Mouse (Mus musculus) lung, adult 2 months (tissue): ENCODE measurements around the gene Rab5if. TPM values are rescaled to one million over a fixed set of nuclear protein-coding genes. Genes with fewer than 3 reads are reported as not detected.

Experiments used
- DNase-seq: peaks from one replicate; pipeline ENCODE4 v3.0.0; 2022
- H3K4me1 ChIP-seq: fragments of 200-500 bp; 2 replicates; pipeline ENCODE4 v1.6.1; 2011; ENCODE audit warnings: low read length; ENCODE audit not compliant: control insufficient read depth, insufficient read depth
- H3K4me3 ChIP-seq: fragments of 200-500 bp; replicated peaks from 2 replicates; pipeline ENCODE3; 2011; ENCODE audit warnings: low read depth, mild to moderate bottlenecking, control low read depth, low read length; ENCODE audit errors: extremely low read depth
- CTCF ChIP-seq: fragments of 200-500 bp; IDR thresholded peaks from 2 replicates; pipeline ENCODE4 v1.5.1; 2011; ENCODE audit warnings: mild to moderate bottlenecking, low read length, control low read depth; ENCODE audit not compliant: insufficient read depth
- POLR2A ChIP-seq: fragments of 200-500 bp; IDR thresholded peaks from 2 replicates; pipeline ENCODE4 v1.6.1; 2011; ENCODE audit warnings: low read depth, mild to moderate bottlenecking, control low read depth, low read length, borderline replicate concordance; ENCODE audit errors: extremely low read depth
- WGBS: fragments of 180-500 bp; shearing (Covaris S2); methylation state at CpG from one replicate; pipeline ENCODE4 v1.1.7; 2018; 5-methylcytosine and 5-hydroxymethylcytosine counted together
- polyA plus RNA-seq: library from polyadenylated mRNA; depleted of rRNA; stranded (reverse); fragments of >200 nt; gene quantifications from 2 replicates; pipeline ENCODE4 v1.2.3, GENCODE M21; 2012

Rab5if gene
- polyA plus RNA-seq, 1 experiment: 82.5 TPM

GRCm38 (mm10) chr2:156864481-156864880 is 1.6 kb downstream of the Rab5if start:
- WGBS: 40% methylated on average over 3 of the region's 3 CpGs
- peaks cover 13% of the 10 kb centered on the region; the same call in 1 of the 2 replicates for H3K4me1 ChIP-seq
- H3K4me3 ChIP-seq: no peak overlapping the region
- no peak for DNase-seq
- TF ChIP-seq CTCF: no peak
- no peak for TF ChIP-seq POLR2A

- WGBS: 32% methylated on average over 8 of the region's 8 CpGs
- DNase-seq: no peak
- Histone ChIP-seq H3K4me1 (peaks cover 17% of the 10 kb centered on the region; the same call in 1 of the 2 replicates), H3K4me3 (no peak overlapping the region)
- no peak for TF ChIP-seq CTCF
- TF ChIP-seq POLR2A: no peak
Measured at GRCm38 (mm10) chr2:156868994-156869393, 6.1 kb downstream of the Rab5if start.

- DNase-seq: no peak
- Histone ChIP-seq H3K4me1 (peaks cover 14% of the 10 kb centered on the region; the same call in 1 of the 2 replicates), H3K4me3 (no peak overlapping the region)
- WGBS: 71% methylated on average over 7 of the region's 7 CpGs
- TF ChIP-seq CTCF (no peak), POLR2A (no peak)
Measured at GRCm38 (mm10) chr2:156869554-156869953, 6.6 kb downstream of the Rab5if start.

GRCm38 (mm10) chr2:156870519-156870918 is 7.6 kb downstream of the Rab5if start:
- WGBS: 12% methylated on average over 6 of the region's 6 CpGs
- TF ChIP-seq CTCF (no peak), POLR2A (no peak)
- no peak overlapping the region for H3K4me3 ChIP-seq
- no peak for DNase-seq
- peaks cover 12% of the 10 kb centered on the region; the same call in 1 of the 2 replicates for H3K4me1 ChIP-seq

GRCm38 (mm10) chr2:156873629-156874028 is 10.7 kb downstream of the Rab5if start:
- Histone ChIP-seq H3K4me1 (peaks cover 18% of the 10 kb centered on the region; the same call in 1 of the 2 replicates), H3K4me3 (no peak overlapping the region)
- no peak for DNase-seq
- 20% methylated on average over 5 of the region's 5 CpGs for WGBS
- no peak for TF ChIP-seq POLR2A
- TF ChIP-seq CTCF: peak; percentile 48; the same call in 1 of the 2 replicates

GRCm38 (mm10) chr2:156874047-156874759 is 11.3 kb downstream of the Rab5if start:
- H3K4me3 ChIP-seq: no peak overlapping the region
- 88% methylated on average over 8 of the region's 8 CpGs for WGBS
- H3K4me1 ChIP-seq: peaks cover 16% of the 10 kb centered on the region; the same call in 1 of the 2 replicates
- TF ChIP-seq CTCF (no peak), POLR2A (no peak)
- no peak for DNase-seq

GRCm38 (mm10) chr2:156874760-156875510 is 12.0 kb downstream of the Rab5if start:
- Histone ChIP-seq H3K4me1 (peaks cover 16% of the 10 kb centered on the region; the same call in 1 of the 2 replicates), H3K4me3 (no peak overlapping the region)
- 91% methylated on average over 4 of the region's 4 CpGs for WGBS
- DNase-seq: no peak
- TF ChIP-seq CTCF (no peak), POLR2A (no peak)

- 26% methylated on average over 9 of the region's 9 CpGs for WGBS
- peaks cover 9% of the 10 kb centered on the region; the same call in 1 of the 2 replicates for H3K4me1 ChIP-seq
- DNase-seq: no peak
- no peak overlapping the region for H3K4me3 ChIP-seq
- TF ChIP-seq POLR2A (no peak), CTCF (no peak)
Measured at GRCm38 (mm10) chr2:156877726-156878125, 14.8 kb downstream of the Rab5if start.

- H3K4me3 ChIP-seq: no peak overlapping the region
- DNase-seq: no peak
- WGBS: 77% methylated on average over 3 of the region's 3 CpGs
- TF ChIP-seq POLR2A (no peak), CTCF (no peak)
- H3K4me1 ChIP-seq: peaks cover 13% of the 10 kb centered on the region
Measured at GRCm38 (mm10) chr2:156879541-156879940, 16.6 kb downstream of the Rab5if start.
